Mouse (Mus musculus) liver, embryonic 12.5 days (tissue): ENCODE measurements around the gene St6galnac3. TPM values are rescaled to one million over a fixed set of nuclear protein-coding genes. Genes with fewer than 3 reads are reported as not detected.

Source experiments
- ATAC-seq: fragments of 200-750 bp; cut with Nextera tagmentation; 2 replicates; pipeline ENCODE4 v1.8.0; 2017; ENCODE audit warnings: moderate number of reproducible peaks, mild to moderate bottlenecking, moderate library complexity
- H3K27ac ChIP-seq: fragments of 300-500 bp; sonication (generic); 2 replicates; pipeline ENCODE4 v1.5.1; 2016; ENCODE audit warnings: mild to moderate bottlenecking
- H3K27me3 ChIP-seq: fragments of 300-500 bp; sonication (generic); replicated peaks from 2 replicates; pipeline ENCODE4 v1.6.1; 2016; ENCODE audit warnings: mild to moderate bottlenecking, moderate library complexity
- H3K36me3 ChIP-seq: fragments of 300-500 bp; sonication (generic); 2 replicates; pipeline ENCODE4 v1.6.1; 2016; ENCODE audit warnings: mild to moderate bottlenecking, moderate library complexity
- H3K4me1 ChIP-seq: fragments of 300-500 bp; sonication (generic); 2 replicates; pipeline ENCODE4 v1.6.1; 2016
- H3K4me2 ChIP-seq: fragments of 300-500 bp; sonication (generic); 2 replicates; pipeline ENCODE4 v1.6.1; 2016; ENCODE audit warnings: mild to moderate bottlenecking, moderate library complexity
- H3K4me3 ChIP-seq: fragments of 300-500 bp; sonication (generic); 2 replicates; pipeline ENCODE4 v1.5.1; 2016; ENCODE audit warnings: mild to moderate bottlenecking, moderate library complexity
- H3K9ac ChIP-seq: fragments of 300-500 bp; sonication (generic); 2 replicates; pipeline ENCODE4 v1.6.1; 2016; ENCODE audit warnings: mild to moderate bottlenecking, moderate library complexity
- H3K9me3 ChIP-seq: fragments of 300-500 bp; sonication (generic); replicated peaks from 2 replicates; pipeline ENCODE4 v1.6.1; 2016; ENCODE audit warnings: mild to moderate bottlenecking, moderate library complexity
- WGBS: fragments of 180-500 bp; shearing (Covaris S2); methylation state at CpG from one replicate; pipeline ENCODE4 v1.1.7; 2016; ENCODE audit not compliant: insufficient replicate concordance; 5-methylcytosine and 5-hydroxymethylcytosine counted together
- microRNA-seq: library from miRNA; unstranded; fragments of <30 nt; microRNA quantifications from one replicate; pipeline ENCODE4, GENCODE M21; 2017
- polyA plus RNA-seq: library from polyadenylated mRNA; unstranded; fragments of >200 nt; fragmentation: Nextera tagmentation; extraction: Ambion mirVana; gene quantifications from 2 replicates; pipeline ENCODE4 v1.2.1, GENCODE M21; 2016

St6galnac3 gene
- polyA plus RNA-seq, 1 experiment from 2014 or later: 13.6 TPM

GRCm38 (mm10) chr3:153160683-153161082 is 564.3 kb downstream of the St6galnac3 start:
- Histone ChIP-seq H3K4me3 (no peak overlapping the region), H3K27me3 (no peaks in the 10 kb centered on the region), H3K36me3 (no peaks in the 10 kb centered on the region), H3K9me3 (no peaks in the 10 kb centered on the region), H3K27ac (no peak overlapping the region), H3K4me1 (no peaks in the 10 kb centered on the region), H3K9ac (no peak overlapping the region), H3K4me2 (no peak overlapping the region)
- ATAC-seq: no peak
- WGBS: 62% methylated on average over 5 of the region's 5 CpGs

DNA sequence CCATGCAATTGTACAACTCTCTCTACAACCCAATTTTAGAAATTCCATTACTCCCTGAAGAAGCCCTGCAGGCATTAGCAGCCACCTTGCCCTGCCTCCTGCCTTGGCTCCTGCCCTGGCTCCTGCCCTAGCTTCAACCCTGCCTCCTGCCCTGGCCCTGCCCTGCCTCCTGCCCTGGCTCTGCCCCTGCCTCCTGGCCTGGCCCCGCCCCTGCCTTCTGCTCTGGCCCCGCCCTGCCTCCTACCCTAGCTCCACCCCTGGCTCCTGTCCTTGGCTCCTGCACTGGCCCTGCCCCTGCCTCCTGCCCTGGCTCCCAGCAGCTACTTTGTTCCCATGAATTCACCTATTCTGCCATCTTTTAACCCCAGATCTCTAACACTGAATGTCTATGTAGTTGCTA is 576.1 kb downstream of the St6galnac3 start:
- Histone ChIP-seq H3K9ac (no peak overlapping the region), H3K9me3 (no peaks in the 10 kb centered on the region), H3K36me3 (no peaks in the 10 kb centered on the region), H3K27ac (no peak overlapping the region), H3K27me3 (no peaks in the 10 kb centered on the region), H3K4me3 (no peak overlapping the region), H3K4me1 (peaks cover 3% of the 10 kb centered on the region; the same call in 1 of the 2 replicates), H3K4me2 (no peak overlapping the region)
- peak; percentile 98 for ATAC-seq
- 25% methylated on average over 2 of the region's 2 CpGs for WGBS

Small RNAs within 50 kb of the gene (microRNA-seq; reads per million reads assigned to microRNA genes)
- gene Gm27405: not detected

Other genes with a start within 250 kb of the St6galnac3 start
- gene Asb17, start 119.0 kb upstream of the St6galnac3 start, polyA plus RNA-seq: 5.3 and 6.4 TPM in 2 replicates
- gene Msh4, start 181.0 kb upstream of the St6galnac3 start, polyA plus RNA-seq: 0.10 and 0.11 TPM in 2 replicates
- gene Rabggtb, start 187.8 kb upstream of the St6galnac3 start, polyA plus RNA-seq: 60.8 and 62.2 TPM in 2 replicates
- 51.7 and 53.4 TPM in 2 replicates for gene Acadm, start 219.5 kb upstream of the St6galnac3 start, polyA plus RNA-seq
- 0.20 and 0.36 TPM in 2 replicates for gene Slc44a5, start 248.3 kb upstream of the St6galnac3 start, polyA plus RNA-seq